Mouse (Mus musculus) stomach, embryonic 16.5 days (tissue): ENCODE results near the gene Rnf17. TPM values are rescaled to one million over a fixed set of nuclear protein-coding genes. Genes with fewer than 3 reads are reported as not detected.

Source experiments
- polyA plus RNA-seq: library from polyadenylated mRNA; unstranded; fragments of >200 nt; fragmentation: Nextera tagmentation; extraction: Ambion mirVana; gene quantifications from 2 replicates; pipeline ENCODE4 v1.2.1, GENCODE M21; 2015

Gene Rnf17
- polyA plus RNA-seq, 1 experiment from 2014 or later, result 1.4 TPM

Other genes with a start within 250 kb of the Rnf17 start
- gene Gzmg, start 243.0 kb upstream of the Rnf17 start, polyA plus RNA-seq, result not detected in 2 replicates
- gene Gzmn, start 228.0 kb upstream of the Rnf17 start, polyA plus RNA-seq, result not detected in 2 replicates
- not detected in 2 replicates for gene Gzmf, start 191.2 kb upstream of the Rnf17 start, polyA plus RNA-seq
- gene Gzmc, start 167.9 kb upstream of the Rnf17 start, polyA plus RNA-seq, result not detected in 2 replicates
- 1.6 and 1.9 TPM in 2 replicates for gene Gzmb, start 140.3 kb upstream of the Rnf17 start, polyA plus RNA-seq
- gene Atp12a, start 37.5 kb upstream of the Rnf17 start, polyA plus RNA-seq, result 0.04 and 0.19 TPM in 2 replicates
- 6.8 and 7.0 TPM in 2 replicates for gene Cenpj, start 172.8 kb downstream of the Rnf17 start, polyA plus RNA-seq
- gene Parp4, start 173.0 kb downstream of the Rnf17 start, polyA plus RNA-seq, result 7.2 and 8.4 TPM in 2 replicates